Mouse (Mus musculus) midbrain, embryonic 11.5 days (tissue): Measurements from ENCODE around the gene Ptprn2. TPM values are rescaled to one million over a fixed set of nuclear protein-coding genes. Genes with fewer than 3 reads are reported as not detected.

Experiments used
- ATAC-seq: fragments of 200-750 bp; cut with Nextera tagmentation; 2 replicates; pipeline ENCODE4 v1.8.0; 2017; ENCODE audit warnings: moderate TSS enrichment, moderate library complexity; ENCODE audit not compliant: low FRiP score
- DNase-seq: peaks from one replicate; pipeline ENCODE4 v3.0.0; 2015; ENCODE audit warnings: low spot score; ENCODE audit errors: missing footprints
- H3K27ac ChIP-seq: fragments of 300-500 bp; sonication (generic); 2 replicates; pipeline ENCODE4 v1.5.1; 2014; ENCODE audit warnings: low read depth, low read length
- H3K27me3 ChIP-seq: fragments of 300-500 bp; sonication (generic); 2 replicates; pipeline ENCODE4 v1.6.1; 2014; ENCODE audit warnings: mild to moderate bottlenecking, low read length, moderate library complexity, mixed read lengths; ENCODE audit not compliant: control insufficient read depth, insufficient read depth
- H3K36me3 ChIP-seq: fragments of 300-500 bp; sonication (generic); 2 replicates; pipeline ENCODE4 v1.6.1; 2014; ENCODE audit warnings: mild to moderate bottlenecking, low read length, moderate library complexity, mixed read lengths; ENCODE audit not compliant: control insufficient read depth, insufficient read depth
- H3K4me1 ChIP-seq: fragments of 300-500 bp; sonication (generic); 2 replicates; pipeline ENCODE4 v1.6.1; 2014; ENCODE audit warnings: low read length; ENCODE audit not compliant: control insufficient read depth, insufficient read depth
- H3K4me2 ChIP-seq: fragments of 300-500 bp; sonication (generic); 2 replicates; pipeline ENCODE4 v1.6.1; 2014; ENCODE audit warnings: mild to moderate bottlenecking, moderate library complexity
- H3K4me3 ChIP-seq: fragments of 300-500 bp; sonication (generic); 2 replicates; pipeline ENCODE4 v1.5.1; 2014; ENCODE audit warnings: low read depth, low read length
- H3K9ac ChIP-seq: fragments of 300-500 bp; sonication (generic); 2 replicates; pipeline ENCODE4 v1.6.1; 2014; ENCODE audit warnings: low read length
- H3K9me3 ChIP-seq: fragments of 300-500 bp; sonication (generic); 2 replicates; pipeline ENCODE4 v1.6.1; 2016; ENCODE audit warnings: low read length; ENCODE audit not compliant: control insufficient read depth
- WGBS: fragments of 180-500 bp; shearing (Covaris S2); extraction: QIAGEN DNeasy Blood & Tissue Kit; methylation state at CpG from one replicate; pipeline ENCODE4 v1.1.7; 2014; 5-methylcytosine and 5-hydroxymethylcytosine counted together
- polyA plus RNA-seq: library from polyadenylated mRNA; unstranded; fragments of >200 nt; fragmentation: Nextera tagmentation; extraction: Ambion mirVana; gene quantifications from 2 replicates; pipeline ENCODE4 v1.2.1, GENCODE M21; 2014

The Ptprn2 gene
- polyA plus RNA-seq, 1 experiment from 2014 or later, result 7.3 TPM

GRCm38 (mm10) chr12:116919185-116919584 lies 433.7 kb downstream of the Ptprn2 start:
- Histone ChIP-seq H3K4me3 (no peak overlapping the region), H3K27me3 (no peaks in the 10 kb centered on the region), H3K9me3 (no peaks in the 10 kb centered on the region), H3K4me2 (no peak overlapping the region), H3K36me3 (no peaks in the 10 kb centered on the region), H3K4me1 (peaks cover 20% of the 10 kb centered on the region), H3K9ac (no peak overlapping the region), H3K27ac (no peak overlapping the region)
- DNase-seq, result no peak
- ATAC-seq, result peak; percentile 20; the same call in 1 of the 2 replicates
- 71% methylated on average over 6 of the region's 6 CpGs for WGBS

- Histone ChIP-seq H3K4me1 (peaks cover 20% of the 10 kb centered on the region), H3K27ac (peak overlapping the region; percentile 40; the same call in 1 of the 2 replicates), H3K36me3 (no peaks in the 10 kb centered on the region), H3K4me3 (no peak overlapping the region), H3K9me3 (no peaks in the 10 kb centered on the region), H3K4me2 (no peak overlapping the region; the same call in 1 of the 2 replicates), H3K9ac (no peak overlapping the region), H3K27me3 (no peaks in the 10 kb centered on the region)
- ATAC-seq, result peak; percentile 80
- peak; percentile 88 for DNase-seq
- WGBS, result 47% methylated on average over 22 of the region's 22 CpGs
Measured at GRCm38 (mm10) chr12:116919691-116920526, 434.4 kb downstream of the Ptprn2 start.

- 16% methylated on average over 5 of the region's 5 CpGs for WGBS
- Histone ChIP-seq H3K27ac (peak overlapping the region; percentile 75), H3K36me3 (no peaks in the 10 kb centered on the region), H3K4me3 (no peak overlapping the region), H3K4me1 (peaks cover 15% of the 10 kb centered on the region), H3K9me3 (no peaks in the 10 kb centered on the region), H3K9ac (no peak overlapping the region), H3K27me3 (no peaks in the 10 kb centered on the region), H3K4me2 (no peak overlapping the region)
- peak; percentile 88 for ATAC-seq
- DNase-seq, result no peak
Measured at GRCm38 (mm10) chr12:116927115-116927514, 441.6 kb downstream of the Ptprn2 start.

DNA sequence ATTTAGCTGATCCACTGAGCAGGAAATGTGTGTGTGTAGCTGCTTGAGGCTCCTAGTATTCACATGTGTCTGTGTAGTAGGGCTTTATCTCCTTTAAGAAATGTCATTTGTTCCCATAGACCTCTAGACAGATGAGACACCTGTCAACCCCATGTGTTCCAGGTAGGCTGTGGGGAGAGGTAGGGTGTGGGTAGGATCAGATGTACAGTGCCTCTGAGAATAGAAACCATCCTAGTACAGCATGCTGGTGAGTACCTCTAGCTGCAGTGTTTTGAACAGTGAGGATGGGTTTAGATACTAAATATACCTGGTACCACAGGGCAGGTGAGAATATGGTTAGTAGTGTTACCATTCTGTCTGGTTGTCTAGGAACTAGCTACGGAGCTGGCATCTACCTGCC lies 442.0 kb downstream of the Ptprn2 start:
- Histone ChIP-seq H3K36me3 (no peaks in the 10 kb centered on the region), H3K4me3 (no peak overlapping the region), H3K4me1 (peaks cover 15% of the 10 kb centered on the region), H3K4me2 (no peak overlapping the region), H3K27me3 (no peaks in the 10 kb centered on the region), H3K27ac (peak overlapping the region; percentile 75), H3K9me3 (no peaks in the 10 kb centered on the region), H3K9ac (no peak overlapping the region)
- DNase-seq (no peak), ATAC-seq (peak; percentile 25)
- 92% methylated on average over 1 of the region's 1 CpGs for WGBS

DNA sequence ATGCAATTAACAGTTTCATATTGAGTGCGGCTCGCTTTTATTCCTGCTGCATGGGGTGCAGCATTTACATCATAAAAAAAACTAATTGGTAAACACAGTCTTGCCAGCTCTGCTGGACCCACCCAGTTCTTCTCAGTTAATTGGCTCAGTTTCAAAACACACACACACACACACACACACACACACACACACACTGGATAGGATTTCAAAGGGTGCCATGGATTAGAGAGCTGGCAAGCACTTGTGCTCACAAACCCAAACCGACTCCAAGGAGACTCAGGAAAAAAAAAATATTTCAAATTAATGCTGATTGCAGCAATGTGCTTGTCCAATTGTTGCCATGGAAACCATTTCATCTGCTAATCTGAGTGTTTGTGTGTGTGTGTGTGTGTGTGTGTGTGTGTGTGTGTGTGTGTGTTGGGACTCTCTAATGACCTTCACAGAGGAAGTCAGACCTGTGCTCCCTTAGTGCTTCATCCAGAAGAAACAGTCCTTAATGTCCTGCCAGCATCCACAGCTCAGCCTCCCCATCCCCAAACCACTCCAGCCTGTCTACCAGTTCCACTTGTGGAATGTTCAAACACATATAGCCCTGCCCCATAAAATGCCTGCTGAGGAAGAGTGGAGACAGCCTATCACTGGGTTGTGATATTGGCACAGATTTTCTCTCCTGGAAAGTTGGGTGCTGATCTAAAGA lies 452.8 kb downstream of the Ptprn2 start:
- H3K9me3 ChIP-seq, result no peaks in the 10 kb centered on the region
- peak; percentile 51 for ATAC-seq

DNA sequence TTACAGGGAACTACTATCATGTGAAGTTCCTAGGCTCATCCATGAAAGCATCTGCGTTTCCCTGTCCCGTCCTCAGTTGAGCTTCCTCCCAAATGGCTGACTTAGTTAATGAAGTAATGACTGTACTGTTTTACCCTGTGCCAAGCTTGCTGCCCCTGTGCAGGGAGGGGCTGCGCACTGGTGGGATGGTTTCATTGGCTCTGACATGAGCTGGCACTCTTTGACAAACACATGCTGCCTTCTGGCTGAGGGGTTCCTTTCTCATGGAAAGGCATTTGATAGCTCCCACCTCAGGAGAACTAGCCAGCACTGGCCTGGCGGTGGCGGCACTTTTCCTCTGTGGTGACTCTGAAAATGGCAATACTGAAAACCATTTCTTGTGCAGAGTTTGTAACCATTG lies 458.4 kb downstream of the Ptprn2 start:
- ATAC-seq (no peak), DNase-seq (no peak)
- Histone ChIP-seq H3K9me3 (no peaks in the 10 kb centered on the region), H3K4me3 (no peak overlapping the region), H3K4me1 (peaks cover 10% of the 10 kb centered on the region), H3K27ac (no peak overlapping the region), H3K4me2 (no peak overlapping the region), H3K27me3 (no peaks in the 10 kb centered on the region), H3K36me3 (no peaks in the 10 kb centered on the region), H3K9ac (no peak overlapping the region)
- WGBS, result 90% methylated on average over 5 of the region's 5 CpGs

More for the DNA sequence above, 452.8 kb downstream of the Ptprn2 start:
- H3K36me3 ChIP-seq, result no peaks in the 10 kb centered on the region
- DNase-seq, result no peak
- H3K4me2 ChIP-seq, result no peak overlapping the region
- WGBS, result 32% methylated on average over 3 of the region's 3 CpGs
- peaks cover 15% of the 10 kb centered on the region for H3K4me1 ChIP-seq
- no peak overlapping the region for H3K9ac ChIP-seq
- H3K27ac ChIP-seq, result no peak overlapping the region
- H3K27me3 ChIP-seq, result no peaks in the 10 kb centered on the region
- no peak overlapping the region for H3K4me3 ChIP-seq

DNA sequence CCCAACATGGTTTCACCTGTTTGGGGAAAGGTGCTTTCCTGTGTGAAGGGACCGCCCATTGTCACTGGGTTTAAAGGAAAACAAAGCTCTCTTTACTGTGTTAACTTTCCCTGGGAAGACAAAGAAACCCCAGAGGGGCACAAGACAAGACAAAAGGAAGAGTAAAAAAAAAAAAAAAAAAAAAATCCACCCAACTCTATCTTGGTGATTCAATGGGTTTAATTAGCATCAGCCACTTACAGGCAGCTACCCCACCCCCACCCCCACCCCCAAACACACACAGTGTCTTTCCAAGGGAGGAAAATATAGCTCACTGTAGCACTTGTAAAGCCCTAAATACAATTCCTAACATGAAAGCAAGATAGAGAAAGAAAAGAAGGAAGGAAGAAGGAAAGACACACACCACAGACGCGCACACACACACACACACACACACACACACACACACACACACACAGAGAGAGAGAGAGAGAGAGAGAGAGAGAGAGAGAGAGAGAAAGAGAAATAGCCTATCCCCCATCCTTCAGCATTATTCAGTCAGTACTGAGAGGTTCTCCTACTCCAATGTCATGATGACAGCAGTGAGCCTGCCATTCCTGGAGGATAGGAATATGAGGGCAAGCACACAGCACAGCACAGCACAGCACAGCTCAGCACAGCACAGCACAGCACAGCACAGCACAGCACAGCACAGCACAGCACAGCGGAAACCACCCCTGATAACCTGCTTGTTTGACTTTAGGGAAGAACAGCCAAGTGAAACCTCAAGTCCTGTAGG lies 462.8 kb downstream of the Ptprn2 start:
- ATAC-seq (no peak), DNase-seq (no peak)
- no peak overlapping the region for H3K27ac ChIP-seq
- H3K4me3 ChIP-seq, result no peak overlapping the region
- H3K9me3 ChIP-seq, result no peaks in the 10 kb centered on the region
- H3K4me1 ChIP-seq, result no peaks in the 10 kb centered on the region
- H3K27me3 ChIP-seq, result no peaks in the 10 kb centered on the region
- H3K9ac ChIP-seq, result no peak overlapping the region
- WGBS, result 47% methylated on average over 4 of the region's 4 CpGs
- H3K36me3 ChIP-seq, result no peaks in the 10 kb centered on the region
- no peak overlapping the region for H3K4me2 ChIP-seq

- Histone ChIP-seq H3K36me3 (no peaks in the 10 kb centered on the region), H3K27me3 (no peaks in the 10 kb centered on the region), H3K4me1 (no peaks in the 10 kb centered on the region), H3K27ac (no peak overlapping the region), H3K4me2 (no peak overlapping the region), H3K9ac (no peak overlapping the region), H3K4me3 (no peak overlapping the region), H3K9me3 (no peaks in the 10 kb centered on the region)
- WGBS, result 73% methylated on average over 3 of the region's 3 CpGs
- DNase-seq (no peak), ATAC-seq (no peak)
Measured at GRCm38 (mm10) chr12:116949726-116950125, 464.2 kb downstream of the Ptprn2 start.
